Mouse (Mus musculus) cortical plate, adult 2 months (tissue): ENCODE data around the gene D10Jhu81e.
A peak's percentile ranks its signal among the peaks of the same experiment; 100 is the strongest.

Experiments
- CTCF ChIP-seq: fragments of 200-500 bp; IDR thresholded peaks from 2 replicates; pipeline ENCODE4 v1.5.1; 2011; ENCODE audit warnings: mild to moderate bottlenecking, control low read depth, low read length; ENCODE audit not compliant: insufficient read depth; ENCODE audit errors: extremely low read depth
- POLR2A ChIP-seq: fragments of 200-500 bp; IDR thresholded peaks from 2 replicates; pipeline ENCODE4 v1.6.1; 2011; ENCODE audit warnings: mild to moderate bottlenecking, low read length, control low read depth; ENCODE audit not compliant: insufficient read depth; ENCODE audit errors: extremely low read depth

DNA sequence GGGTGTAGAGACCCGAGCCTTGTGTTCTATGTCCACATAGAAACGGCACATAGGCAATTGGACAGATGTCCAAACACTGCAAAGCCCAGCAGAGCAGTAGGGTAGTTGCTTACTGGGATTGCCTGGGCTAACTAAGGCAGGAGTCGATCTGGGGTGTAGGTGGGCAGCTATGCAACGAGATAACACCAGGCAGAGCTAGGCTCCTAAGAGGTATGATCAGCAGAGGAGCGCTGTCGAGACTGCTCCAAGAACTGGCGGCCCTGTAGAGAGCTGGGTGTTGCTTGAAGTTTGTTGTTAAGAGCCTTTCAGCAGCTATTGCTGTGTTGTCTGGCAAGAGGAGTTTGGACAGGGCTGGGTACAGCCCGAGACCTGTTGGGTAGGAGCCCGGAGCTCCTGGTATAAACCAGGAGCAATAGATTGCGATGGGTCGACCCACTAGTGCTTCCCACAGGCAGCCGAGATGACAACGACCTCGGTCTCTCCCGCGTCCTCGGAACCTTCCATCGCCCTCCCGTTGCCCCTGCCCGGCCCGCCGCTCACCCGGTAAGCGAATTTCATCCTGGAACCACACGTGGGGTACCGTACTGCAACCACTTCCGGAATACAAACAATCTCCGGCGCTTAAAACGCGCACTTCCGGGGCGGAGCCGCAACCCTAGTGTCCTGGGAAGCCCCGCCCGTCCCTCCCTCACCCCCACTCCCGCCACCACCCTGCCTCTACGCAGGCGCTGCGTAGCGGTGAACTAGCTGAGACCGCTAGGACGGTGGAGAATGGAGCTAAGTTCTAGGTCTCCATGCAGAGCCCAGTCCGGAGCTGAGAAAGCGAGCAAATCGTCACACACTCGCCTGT, 15.2 kb upstream of the D10Jhu81e start, which contains the start of gene Pwp2:
- TF ChIP-seq CTCF (no peak), POLR2A (peak; percentile 96)
